Mouse (Mus musculus) frontal cortex, adult 2 months (tissue): Measurements from ENCODE around the gene Srrm2. TPM values are rescaled to one million over a fixed set of nuclear protein-coding genes. Genes with fewer than 3 reads are reported as not detected.

Experiments
- DNase-seq, 2 experiments: peaks; one replicate each; pipeline ENCODE4 v3.0.0; 2022; ENCODE audit warnings: low spot score in 1 of 2; ENCODE audit errors: extremely low spot score in 1 of 2
- polyA plus RNA-seq: library from polyadenylated mRNA; depleted of rRNA; stranded (reverse); fragments of >200 nt; gene quantifications from 2 replicates; pipeline ENCODE4 v1.2.3, GENCODE M21; 2012; rRNA removed

Gene Srrm2
- 732 and 866 TPM in 2 replicates for polyA plus RNA-seq

DNA sequence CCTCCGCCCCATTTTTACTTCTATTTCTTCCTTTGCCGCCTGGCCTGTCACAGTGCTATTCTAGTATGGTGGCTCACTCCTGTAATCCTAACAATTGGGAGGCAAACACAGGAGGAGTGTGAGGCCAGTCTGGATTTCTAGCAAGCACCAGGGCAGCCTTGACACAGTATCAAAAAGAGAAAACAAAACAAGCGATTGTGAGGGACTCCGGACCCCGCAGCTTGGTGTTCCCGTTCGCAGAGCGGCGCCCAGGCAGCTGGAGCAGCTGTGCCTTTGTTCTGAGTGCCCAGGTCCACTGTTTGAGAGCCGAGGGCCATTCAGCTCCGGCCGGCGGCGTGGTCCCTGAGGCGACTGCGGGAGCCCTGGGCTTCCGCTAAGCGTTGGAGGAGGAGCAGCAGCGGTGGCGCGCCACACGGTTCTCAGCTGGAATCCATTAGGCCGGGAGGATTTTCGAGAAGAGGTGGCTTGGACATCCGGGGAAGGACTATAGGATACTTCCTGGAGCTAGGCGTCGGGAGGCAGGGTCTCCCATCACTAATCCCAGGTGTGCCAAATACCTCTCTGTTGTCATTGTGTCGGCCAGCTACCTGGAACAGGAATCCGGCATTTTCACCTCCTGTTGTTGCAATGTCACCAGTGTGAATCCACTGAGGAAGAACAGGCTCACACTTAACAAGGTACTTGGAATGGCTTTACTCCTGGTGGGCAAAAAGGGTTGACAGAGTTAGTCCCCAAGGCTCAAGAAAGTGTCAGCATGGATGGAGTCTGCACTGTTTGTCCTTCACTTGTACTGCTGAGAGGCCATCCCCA is at the start of gene Srrm2:
Gene Srrm2, plus strand, starts transcription at position 264 of the 810 bp plus-strand sequence.
- DNase-seq: peak in 1 of 2 experiments; percentile 54

- DNase-seq: no peak
These were observed 49.7 kb upstream of the Srrm2 start, which contains the start of gene Paqr4 for GRCm38 (mm10) chr17:23740598-23741021. TSS of gene Paqr4 (minus strand) at chr17:23740867.

- DNase-seq: no peak
These were observed 48.7 kb upstream of the Srrm2 start for GRCm38 (mm10) chr17:23741359-23742209.

GRCm38 (mm10) chr17:23742210-23742793 is 48.0 kb upstream of the Srrm2 start:
- DNase-seq: peak in 1 of 2 experiments; percentile 31

GRCm38 (mm10) chr17:23742941-23743340 is 47.4 kb upstream of the Srrm2 start:
- DNase-seq: no peak

- no peak for DNase-seq
These were observed 46.3 kb upstream of the Srrm2 start for GRCm38 (mm10) chr17:23744076-23744475.

- DNase-seq: no peak
These were observed 45.7 kb upstream of the Srrm2 start for GRCm38 (mm10) chr17:23744651-23745050.

DNA sequence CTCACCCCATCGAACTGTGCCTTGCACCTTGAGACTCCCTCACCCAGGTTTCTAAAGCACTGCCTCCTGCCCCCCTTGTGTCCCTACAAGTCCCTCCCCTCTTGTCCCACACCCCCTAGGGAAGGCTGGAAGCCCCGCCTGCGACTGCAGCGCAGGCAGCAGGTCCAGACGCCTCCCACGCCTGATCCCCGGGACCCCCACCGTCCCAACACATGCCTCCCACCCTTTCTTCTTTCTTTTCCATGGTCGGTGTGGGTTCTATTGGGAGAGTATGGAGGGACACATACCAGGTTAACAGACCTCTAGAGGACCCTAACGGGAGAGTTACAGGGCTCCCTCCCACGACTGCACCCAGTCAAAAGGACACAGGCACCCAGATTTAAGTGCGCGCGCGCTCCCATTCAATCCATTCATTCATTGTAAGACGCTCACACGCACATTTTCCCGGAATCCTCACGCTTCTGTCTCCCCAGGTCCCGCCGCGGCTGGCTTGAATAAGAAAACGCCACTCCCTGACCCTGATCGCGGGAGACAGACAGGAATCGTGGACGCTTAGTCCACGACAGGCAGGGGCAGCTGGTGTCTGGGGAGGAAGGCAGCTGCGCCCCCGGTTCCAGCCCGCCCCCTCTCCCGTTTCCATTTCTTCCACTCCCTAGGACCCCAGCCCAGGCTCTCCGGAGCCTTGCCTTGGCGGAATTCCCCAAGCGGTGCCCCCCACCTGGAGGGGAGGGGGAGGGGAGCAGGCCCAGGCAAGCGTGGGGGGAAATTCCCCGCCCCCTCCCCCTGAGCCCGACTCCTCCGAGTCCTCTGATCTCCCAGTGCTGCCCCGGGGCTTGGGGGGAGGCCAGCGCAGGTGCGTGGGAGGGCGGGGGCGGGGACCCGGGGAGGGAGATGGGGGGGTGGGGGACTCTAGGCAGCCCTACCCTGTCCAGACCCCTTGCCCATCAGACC is 44.8 kb upstream of the Srrm2 start, which contains the start of gene Kremen2:
Gene Kremen2, minus strand, starts transcription at position 533 of the 951 bp plus-strand sequence.
- no peak for DNase-seq

DNA sequence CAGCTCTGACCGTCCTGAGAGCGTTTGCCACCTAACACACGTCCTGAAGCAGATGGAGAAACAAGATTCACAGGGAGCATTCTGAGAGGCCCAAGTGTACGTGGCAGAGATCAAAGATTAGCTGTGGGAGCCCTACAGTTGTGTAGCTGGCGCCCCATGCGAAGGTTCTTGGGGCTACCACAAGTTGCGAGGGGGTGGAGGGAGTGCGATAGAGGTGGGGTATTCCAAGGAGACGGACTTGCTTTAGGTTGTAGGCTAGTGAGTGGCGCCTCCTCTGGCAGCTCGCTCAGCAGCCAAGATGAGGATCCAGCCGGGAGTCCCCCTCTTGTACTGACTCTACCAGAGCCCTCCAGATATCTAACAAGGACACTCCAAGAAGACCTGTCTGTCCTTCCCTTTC is 44.0 kb upstream of the Srrm2 start:
- DNase-seq: no peak

GRCm38 (mm10) chr17:23746767-23747166 is 43.6 kb upstream of the Srrm2 start:
- no peak for DNase-seq

GRCm38 (mm10) chr17:23747471-23747870 is 42.9 kb upstream of the Srrm2 start:
- DNase-seq: no peak

DNA sequence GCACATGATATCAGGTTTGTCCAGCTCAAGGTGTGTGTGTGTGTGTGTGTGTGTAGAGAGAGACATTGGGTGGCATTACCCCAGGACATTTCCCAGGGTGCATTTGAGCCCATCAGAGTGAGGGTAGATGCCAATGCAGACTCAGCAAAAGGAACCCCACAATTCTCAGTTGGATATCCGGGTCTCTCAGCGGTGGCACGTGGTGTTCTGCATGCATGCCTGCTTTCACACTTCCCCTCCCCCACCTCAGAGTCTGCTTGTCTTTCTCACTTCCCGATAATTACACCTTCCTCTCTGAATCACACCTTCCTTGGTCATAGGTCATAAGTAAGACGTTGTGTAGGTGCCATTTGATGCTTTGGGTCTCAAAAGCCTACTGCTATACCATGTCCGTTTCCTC is 42.3 kb upstream of the Srrm2 start:
- DNase-seq: no peak

DNA sequence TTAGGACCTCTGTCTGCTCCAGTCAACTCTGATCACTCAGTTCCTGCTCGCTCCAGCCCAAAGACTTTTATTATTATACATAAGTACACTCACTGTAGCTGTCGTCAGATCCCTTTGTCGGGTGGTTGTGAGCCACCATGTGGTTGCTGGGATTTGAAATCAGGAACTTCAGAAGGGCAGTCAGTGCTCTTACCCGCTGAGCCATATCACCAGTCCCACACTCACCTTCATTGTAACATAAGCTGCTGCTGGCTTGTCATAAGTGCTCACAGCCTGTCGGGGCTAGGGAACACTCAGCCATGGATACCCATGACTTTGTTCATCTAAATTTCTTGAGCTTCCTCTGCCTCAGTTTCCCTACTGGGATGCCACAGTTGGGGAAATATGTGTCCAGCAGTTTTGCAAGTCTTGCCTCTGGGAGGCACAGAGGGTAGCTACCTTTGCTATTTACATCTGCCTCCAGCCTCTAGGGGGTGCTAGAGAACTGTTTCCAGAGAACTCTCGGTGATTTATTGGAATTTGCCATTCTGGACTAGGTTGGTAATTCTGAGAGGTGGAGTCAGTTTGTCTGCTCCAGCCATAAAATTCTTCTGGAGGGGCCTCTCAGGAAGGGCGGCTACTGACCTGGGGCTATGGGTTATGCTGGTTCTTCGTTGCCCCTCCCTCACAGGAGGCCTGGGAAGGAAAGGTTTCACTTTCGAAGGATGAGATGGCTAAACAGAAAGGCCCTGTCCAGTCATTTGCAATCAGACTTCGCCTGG is 41.5 kb upstream of the Srrm2 start:
- DNase-seq: peak in 1 of 2 experiments; percentile 91

DNA sequence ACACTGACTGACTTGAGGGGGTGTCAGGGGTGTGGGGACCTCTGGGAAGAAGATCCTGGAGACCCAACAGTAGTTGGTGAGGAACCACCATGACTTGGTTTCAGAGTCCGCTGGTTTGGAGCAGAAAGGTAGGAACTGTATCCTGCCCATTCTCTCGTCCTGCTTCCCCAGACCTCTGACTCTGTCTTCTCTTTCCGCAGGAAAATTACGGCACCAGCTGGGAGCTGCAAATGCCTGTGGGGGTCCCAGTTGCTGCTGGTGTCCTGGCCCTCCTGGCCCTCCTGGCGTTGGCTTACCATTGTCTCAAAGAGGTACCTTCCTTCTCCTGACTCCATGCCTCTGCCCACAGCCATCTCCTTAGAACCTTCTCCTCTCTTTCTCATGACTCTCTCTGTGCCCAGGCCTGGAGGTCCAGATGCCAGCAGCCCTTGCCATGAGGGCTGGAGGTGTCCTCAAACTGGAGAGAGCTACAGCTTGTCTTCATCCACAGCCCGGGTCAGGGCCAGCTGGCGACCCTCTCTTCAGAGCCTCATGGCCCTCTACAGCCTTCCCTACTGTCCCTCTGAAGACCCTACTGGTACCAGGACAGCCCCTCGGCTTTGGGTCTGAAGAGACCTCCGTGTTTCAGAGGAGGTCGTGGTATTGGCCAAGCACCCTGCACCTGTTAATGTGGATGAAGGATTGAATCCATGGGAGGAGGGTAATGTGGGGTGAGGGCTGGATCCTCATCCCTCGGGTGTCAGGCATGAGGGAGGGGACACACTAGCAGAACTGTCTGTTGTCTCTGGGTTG is 40.7 kb upstream of the Srrm2 start:
- DNase-seq: no peak

GRCm38 (mm10) chr17:23755689-23756088 is 34.6 kb upstream of the Srrm2 start:
- DNase-seq: no peak

DNA sequence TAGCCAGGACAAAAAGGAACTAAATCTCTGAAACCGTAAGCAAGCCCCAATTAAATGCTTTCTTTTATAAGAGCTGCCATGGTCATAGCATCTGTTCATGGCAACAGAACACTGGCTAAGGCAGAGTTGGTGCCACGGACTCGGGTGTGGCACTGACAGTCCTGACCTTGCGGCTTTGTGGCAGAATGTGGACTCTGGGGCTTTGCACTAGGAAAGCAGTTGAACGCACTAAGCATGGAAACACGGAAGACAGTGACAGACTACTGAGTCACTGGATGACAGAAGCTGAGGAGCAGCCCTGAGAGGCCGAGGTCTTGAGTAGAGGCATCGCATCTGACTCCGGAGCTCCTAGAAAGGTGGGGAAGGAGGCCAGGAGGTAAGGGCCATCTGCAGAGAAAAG is 32.8 kb upstream of the Srrm2 start:
- DNase-seq: no peak

DNA sequence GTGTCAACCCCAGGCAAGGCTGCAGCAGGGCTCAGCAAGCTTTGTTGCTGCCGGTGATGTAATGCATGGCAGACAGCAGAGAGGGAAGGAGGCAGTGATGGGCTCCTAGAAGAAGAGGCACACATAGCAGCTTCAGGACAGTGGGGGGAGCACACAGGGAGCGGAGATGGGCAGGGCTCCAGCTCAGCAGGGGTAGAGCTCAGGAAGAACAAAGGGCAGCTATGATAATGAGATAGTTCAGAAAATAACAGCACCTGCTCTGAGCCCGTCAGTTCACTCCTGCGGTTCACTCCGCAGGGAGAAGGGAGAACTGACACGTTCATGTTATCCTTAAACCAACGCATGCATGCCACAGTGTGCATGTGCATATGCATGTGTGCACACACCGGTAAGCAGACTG is 31.5 kb upstream of the Srrm2 start:
- DNase-seq: no peak

GRCm38 (mm10) chr17:23760231-23760630 is 30.1 kb upstream of the Srrm2 start:
- no peak for DNase-seq
